Mouse (Mus musculus) heart, embryonic 12.5 days (tissue): ENCODE results near the gene Dmrt2. TPM values are rescaled to one million over a fixed set of nuclear protein-coding genes. Genes with fewer than 3 reads are reported as not detected.

Source experiments
- ATAC-seq: fragments of 200-750 bp; cut with Nextera tagmentation; 2 replicates; pipeline ENCODE4 v1.8.0; 2017; ENCODE audit warnings: moderate TSS enrichment, moderate library complexity; ENCODE audit not compliant: insufficient number of reproducible peaks, low FRiP score
- H3K27ac ChIP-seq: fragments of 300-500 bp; sonication (generic); 2 replicates; pipeline ENCODE4 v1.5.1; 2016; ENCODE audit warnings: mild to moderate bottlenecking, moderate library complexity; ENCODE audit not compliant: poor library complexity, severe bottlenecking
- H3K27me3 ChIP-seq: fragments of 300-500 bp; sonication (generic); replicated peaks from 2 replicates; pipeline ENCODE4 v1.6.1; 2016; ENCODE audit warnings: mild to moderate bottlenecking, moderate library complexity
- H3K36me3 ChIP-seq: fragments of 300-500 bp; sonication (generic); 2 replicates; pipeline ENCODE4 v1.6.1; 2016; ENCODE audit warnings: mild to moderate bottlenecking, moderate library complexity
- H3K4me1 ChIP-seq: fragments of 300-500 bp; sonication (generic); replicated peaks from 2 replicates; pipeline ENCODE4 v1.6.1; 2016; ENCODE audit warnings: mild to moderate bottlenecking
- H3K4me2 ChIP-seq: fragments of 300-500 bp; sonication (generic); 2 replicates; pipeline ENCODE4 v1.6.1; 2016; ENCODE audit warnings: mild to moderate bottlenecking, moderate library complexity
- H3K4me3 ChIP-seq: fragments of 300-500 bp; sonication (generic); 2 replicates; pipeline ENCODE4 v1.5.1; 2016; ENCODE audit warnings: mild to moderate bottlenecking
- H3K9ac ChIP-seq: fragments of 300-500 bp; sonication (generic); 2 replicates; pipeline ENCODE4 v1.6.1; 2016; ENCODE audit warnings: mild to moderate bottlenecking, moderate library complexity
- H3K9me3 ChIP-seq: fragments of 300-500 bp; sonication (generic); replicated peaks from 2 replicates; pipeline ENCODE4 v1.6.1; 2016; ENCODE audit warnings: mild to moderate bottlenecking, moderate library complexity
- WGBS: fragments of 180-500 bp; shearing (Covaris S2); methylation state at CpG from one replicate; pipeline ENCODE4 v1.1.7; 2016; 5-methylcytosine and 5-hydroxymethylcytosine counted together
- polyA plus RNA-seq: library from polyadenylated mRNA; unstranded; fragments of >200 nt; fragmentation: Nextera tagmentation; extraction: Ambion mirVana; gene quantifications from 2 replicates; pipeline ENCODE4 v1.2.1, GENCODE M21; 2016

Gene Dmrt2
- polyA plus RNA-seq = 0.46 and 0.83 TPM in 2 replicates

GRCm38 (mm10) chr19:25672101-25672950 lies at the start of gene Dmrt2:
Gene Dmrt2, plus strand, starts transcription at chr19:25672411.
- ATAC-seq = peak; percentile 93
- no peaks in the 10 kb centered on the region for H3K9me3 ChIP-seq
- peak within 1 kb of the TSS; percentile 94 for H3K4me2 ChIP-seq
- peak within 1 kb of the TSS; percentile 58 for H3K4me3 ChIP-seq
- H3K9ac ChIP-seq = no peak within 1 kb of the TSS; the same call in 1 of the 2 replicates
- H3K27me3 ChIP-seq = peaks cover 81% of the 10 kb centered on the region
- H3K4me1 ChIP-seq = peaks cover 20% of the 10 kb centered on the region
- no peaks in the 10 kb centered on the region for H3K36me3 ChIP-seq
- H3K27ac ChIP-seq = no peak within 1 kb of the TSS
- WGBS = under 1% methylated on average over 44 of the region's 44 CpGs

- H3K9ac ChIP-seq = no peak overlapping the region
- no peak for ATAC-seq
- H3K4me2 ChIP-seq = no peak overlapping the region
- no peaks in the 10 kb centered on the region for H3K9me3 ChIP-seq
- H3K4me3 ChIP-seq = no peak overlapping the region
- 9% methylated on average over 9 of the region's 9 CpGs for WGBS
- H3K27ac ChIP-seq = no peak overlapping the region
- 0 out of 2 replicates have a peak, but pooled peaks cover 3% of the 10 kb centered on the region for H3K4me1 ChIP-seq
- no peaks in the 10 kb centered on the region for H3K36me3 ChIP-seq
- H3K27me3 ChIP-seq = peaks cover 70% of the 10 kb centered on the region
These were observed 43.7 kb upstream of the Dmrt2 start for GRCm38 (mm10) chr19:25628490-25628889.

GRCm38 (mm10) chr19:25635119-25635518 lies 37.1 kb upstream of the Dmrt2 start:
- 0 out of 2 replicates have a peak, but pooled peaks cover 13% of the 10 kb centered on the region for H3K4me1 ChIP-seq
- H3K9me3 ChIP-seq = no peaks in the 10 kb centered on the region
- H3K36me3 ChIP-seq = no peaks in the 10 kb centered on the region
- no peak overlapping the region for H3K4me3 ChIP-seq
- 79% methylated on average over 5 of the region's 5 CpGs for WGBS
- no peak overlapping the region for H3K4me2 ChIP-seq
- H3K27ac ChIP-seq = no peak overlapping the region
- H3K27me3 ChIP-seq = peaks cover 23% of the 10 kb centered on the region
- no peak for ATAC-seq
- no peak overlapping the region for H3K9ac ChIP-seq

GRCm38 (mm10) chr19:25635622-25636244 lies 36.5 kb upstream of the Dmrt2 start:
- WGBS = 11% methylated on average over 22 of the region's 22 CpGs
- H3K9me3 ChIP-seq = no peaks in the 10 kb centered on the region
- peak overlapping the region; percentile 69 for H3K4me2 ChIP-seq
- no peak for ATAC-seq
- peak overlapping the region; percentile 33 for H3K4me3 ChIP-seq
- H3K27me3 ChIP-seq = peaks cover 20% of the 10 kb centered on the region
- H3K4me1 ChIP-seq = 0 out of 2 replicates have a peak, but pooled peaks cover 13% of the 10 kb centered on the region
- no peak overlapping the region for H3K27ac ChIP-seq
- no peaks in the 10 kb centered on the region for H3K36me3 ChIP-seq
- peak overlapping the region; percentile 56; the same call in 1 of the 2 replicates for H3K9ac ChIP-seq

- Histone ChIP-seq H3K4me3 (no peak overlapping the region), H3K9me3 (no peaks in the 10 kb centered on the region), H3K27me3 (peaks cover 20% of the 10 kb centered on the region), H3K27ac (no peak overlapping the region), H3K9ac (no peak overlapping the region), H3K4me2 (no peak overlapping the region), H3K36me3 (no peaks in the 10 kb centered on the region), H3K4me1 (0 out of 2 replicates have a peak, but pooled peaks cover 7% of the 10 kb centered on the region)
- 70% methylated on average over 11 of the region's 11 CpGs for WGBS
- ATAC-seq = no peak
These were observed 33.3 kb upstream of the Dmrt2 start for GRCm38 (mm10) chr19:25638766-25639361.

GRCm38 (mm10) chr19:25641786-25642185 lies 30.4 kb upstream of the Dmrt2 start:
- no peak for ATAC-seq
- Histone ChIP-seq H3K9me3 (no peaks in the 10 kb centered on the region), H3K9ac (no peak overlapping the region), H3K27ac (no peak overlapping the region), H3K4me3 (no peak overlapping the region), H3K4me2 (no peak overlapping the region), H3K27me3 (peaks cover 15% of the 10 kb centered on the region), H3K4me1 (no peaks in the 10 kb centered on the region), H3K36me3 (no peaks in the 10 kb centered on the region)
- 71% methylated on average over 6 of the region's 6 CpGs for WGBS

- Histone ChIP-seq H3K27ac (no peak overlapping the region), H3K4me2 (no peak overlapping the region), H3K4me3 (no peak overlapping the region), H3K9me3 (no peaks in the 10 kb centered on the region), H3K27me3 (no peaks in the 10 kb centered on the region), H3K4me1 (no peaks in the 10 kb centered on the region), H3K36me3 (no peaks in the 10 kb centered on the region), H3K9ac (no peak overlapping the region)
- ATAC-seq = no peak
- WGBS = 59% methylated on average over 3 of the region's 3 CpGs
These were observed 25.1 kb upstream of the Dmrt2 start for GRCm38 (mm10) chr19:25647136-25647535.

- Histone ChIP-seq H3K27me3 (no peaks in the 10 kb centered on the region), H3K9me3 (no peaks in the 10 kb centered on the region), H3K4me3 (no peak overlapping the region), H3K9ac (no peak overlapping the region), H3K27ac (no peak overlapping the region), H3K4me2 (no peak overlapping the region), H3K4me1 (no peaks in the 10 kb centered on the region), H3K36me3 (no peaks in the 10 kb centered on the region)
- no peak for ATAC-seq
- WGBS = 66% methylated on average over 4 of the region's 4 CpGs
These were observed 23.5 kb upstream of the Dmrt2 start for GRCm38 (mm10) chr19:25648701-25649100.

GRCm38 (mm10) chr19:25650474-25650873 lies 21.7 kb upstream of the Dmrt2 start:
- no peaks in the 10 kb centered on the region for H3K4me1 ChIP-seq
- WGBS = 63% methylated on average over 10 of the region's 10 CpGs
- H3K9me3 ChIP-seq = no peaks in the 10 kb centered on the region
- H3K9ac ChIP-seq = no peak overlapping the region
- H3K27ac ChIP-seq = no peak overlapping the region
- ATAC-seq = no peak
- H3K4me2 ChIP-seq = no peak overlapping the region
- no peaks in the 10 kb centered on the region; the same call in 1 of the 2 replicates for H3K27me3 ChIP-seq
- H3K36me3 ChIP-seq = no peaks in the 10 kb centered on the region
- no peak overlapping the region for H3K4me3 ChIP-seq

GRCm38 (mm10) chr19:25652560-25652959 lies 19.7 kb upstream of the Dmrt2 start:
- Histone ChIP-seq H3K27ac (no peak overlapping the region), H3K9me3 (no peaks in the 10 kb centered on the region), H3K4me2 (no peak overlapping the region), H3K9ac (no peak overlapping the region), H3K36me3 (no peaks in the 10 kb centered on the region), H3K4me1 (no peaks in the 10 kb centered on the region), H3K27me3 (no peaks in the 10 kb centered on the region; the same call in 1 of the 2 replicates), H3K4me3 (no peak overlapping the region)
- no peak for ATAC-seq
- WGBS = 67% methylated on average over 5 of the region's 5 CpGs
